Mouse (Mus musculus) thymus, postnatal 0 days (tissue): Measurements from ENCODE around the gene P3h3. TPM values are rescaled to one million over a fixed set of nuclear protein-coding genes. Genes with fewer than 3 reads are reported as not detected.

Experiments
- DNase-seq: peaks from one replicate; pipeline ENCODE4 v3.0.0-alpha.2; 2015; ENCODE audit warnings: low spot score
- polyA plus RNA-seq: library from polyadenylated mRNA; unstranded; fragments of >200 nt; fragmentation: Nextera tagmentation; extraction: Ambion mirVana; gene quantifications from 2 replicates; pipeline ENCODE4 v1.2.1, GENCODE M21; 2015

The P3h3 gene
- polyA plus RNA-seq, 1 experiment from 2014 or later = 1.9 TPM

DNA sequence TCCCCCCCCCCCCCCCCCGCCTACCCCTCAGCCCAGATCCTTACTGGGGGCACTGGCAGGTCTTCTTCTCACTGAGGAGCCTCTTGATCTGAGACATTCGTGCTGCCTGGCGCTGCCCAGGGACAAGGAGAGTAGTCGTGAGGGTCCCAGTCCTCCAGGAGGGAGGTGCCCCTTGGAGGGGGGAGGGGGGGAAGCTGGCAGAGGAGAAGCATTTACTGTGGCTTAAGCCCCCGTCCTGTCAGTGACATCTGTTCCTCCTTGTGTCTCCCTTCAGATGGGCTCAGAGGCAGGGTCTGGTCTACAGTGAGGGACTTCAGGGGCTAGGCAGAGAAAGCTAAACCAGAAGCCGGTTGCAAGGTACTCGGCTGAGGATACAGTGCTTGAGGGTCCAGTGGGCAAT is 9.0 kb upstream of the P3h3 start:
- no peak for DNase-seq

- no peak for DNase-seq
Observed at GRCm38 (mm10) chr6:124865766-124866362, 8.3 kb upstream of the P3h3 start.

DNA sequence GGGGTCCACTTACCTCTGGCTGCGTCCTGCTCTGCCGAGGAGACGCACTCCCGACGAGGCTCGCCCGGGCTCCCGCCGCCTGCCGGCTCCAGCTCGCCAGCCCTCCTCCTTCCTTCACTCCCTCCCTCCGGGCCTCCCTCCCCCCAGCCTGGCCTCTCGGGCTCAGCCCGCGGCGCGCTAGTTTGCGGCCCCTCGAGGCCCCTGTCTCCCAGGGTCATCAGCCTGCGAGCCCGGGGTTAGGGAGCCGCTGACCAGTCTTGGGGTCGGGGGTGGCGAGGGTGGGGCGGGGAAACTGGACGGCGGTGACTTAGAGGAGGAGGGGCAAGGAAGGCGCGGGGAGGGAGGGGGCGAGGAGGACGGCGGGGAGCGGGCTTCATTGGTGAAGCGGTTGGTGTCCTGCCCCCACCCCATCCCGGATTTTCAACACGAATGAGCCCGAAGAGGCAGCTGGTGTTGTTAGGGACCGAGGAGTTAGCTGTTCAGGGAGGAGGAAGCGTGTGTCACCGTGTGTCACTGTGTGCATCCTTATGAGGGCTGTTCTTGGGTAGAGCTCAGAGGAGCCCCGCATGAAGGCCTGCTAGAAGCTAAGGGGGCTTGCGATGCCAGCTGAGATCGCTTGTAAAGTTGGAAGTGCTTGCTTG is 6.2 kb upstream of the P3h3 start, which contains the start of gene Gpr162:
Gpr162 (minus strand) TSS at position 326 of the 641 bp plus-strand sequence.
- DNase-seq = peak; percentile 78

GRCm38 (mm10) chr6:124863125-124863657 is 5.6 kb upstream of the P3h3 start:
- DNase-seq = peak; percentile 87

- DNase-seq = no peak
Observed at GRCm38 (mm10) chr6:124862406-124863124, 5.0 kb upstream of the P3h3 start.

DNA sequence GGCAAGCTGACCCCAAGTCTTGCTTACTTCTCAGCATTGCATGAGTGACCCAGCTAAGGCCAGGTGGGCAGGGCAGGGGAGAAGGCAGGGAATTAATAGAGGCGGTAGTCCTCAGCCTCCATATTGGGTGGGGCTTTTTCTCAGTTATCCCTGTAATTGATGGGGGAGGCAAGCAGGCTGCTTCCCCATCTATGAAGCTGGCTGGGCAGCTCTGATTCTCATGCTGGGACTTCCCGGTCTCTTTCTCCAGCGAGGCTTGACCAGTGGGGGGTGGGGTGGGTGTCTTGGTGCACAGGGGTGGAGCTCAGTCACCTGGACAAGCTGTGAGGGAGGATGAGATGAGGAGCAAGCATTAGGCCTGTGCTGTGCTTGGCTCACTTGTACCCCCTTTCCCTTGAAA is 4.2 kb upstream of the P3h3 start:
- DNase-seq = no peak

DNA sequence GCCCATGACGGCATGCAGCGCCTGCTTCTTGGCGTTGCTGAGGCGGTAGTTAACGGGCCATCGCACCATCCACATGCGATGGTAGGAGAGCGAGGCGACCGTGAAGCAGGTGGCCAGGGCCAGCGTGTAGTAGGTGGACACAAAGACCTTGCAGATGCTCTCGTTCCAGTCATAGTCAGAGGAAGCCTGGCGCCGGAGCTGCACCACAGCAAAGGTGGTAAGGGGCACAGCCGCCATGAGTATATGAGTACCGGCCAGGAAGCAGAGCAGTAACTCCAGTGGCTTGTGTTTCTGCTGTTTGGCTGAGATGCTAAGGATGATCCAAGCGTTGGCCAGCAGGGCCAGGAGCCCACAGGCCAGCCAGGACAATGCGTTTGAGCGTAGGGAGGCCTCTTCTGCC is 3.7 kb upstream of the P3h3 start:
- no peak for DNase-seq

GRCm38 (mm10) chr6:124860511-124860910 is 3.0 kb upstream of the P3h3 start:
- no peak for DNase-seq

DNA sequence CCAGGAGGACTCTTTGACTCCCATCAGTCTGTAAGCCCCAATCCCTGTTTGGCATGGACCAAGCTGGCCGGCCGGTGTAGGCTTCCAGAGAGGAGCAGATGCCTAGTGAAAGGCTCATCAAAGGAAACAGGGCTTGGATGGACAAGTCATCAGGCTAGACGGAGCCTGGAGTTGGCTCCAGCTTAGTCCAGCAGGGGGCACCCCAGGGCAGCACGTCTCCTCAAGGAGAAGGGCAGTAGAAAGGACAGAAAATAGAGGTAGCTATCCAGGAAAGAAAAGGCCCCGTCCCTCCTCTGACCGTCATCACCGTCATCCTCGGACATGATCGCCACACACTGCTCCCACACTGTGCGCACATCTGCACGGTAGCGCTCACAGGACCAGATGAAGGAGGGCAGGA is 2.2 kb upstream of the P3h3 start:
- peak; percentile 77 for DNase-seq

- no peak for DNase-seq
Observed at GRCm38 (mm10) chr6:124858561-124859318, 1.2 kb upstream of the P3h3 start.

GRCm38 (mm10) chr6:124857840-124858530 is 433 bp upstream of the P3h3 start:
- no peak for DNase-seq

DNA sequence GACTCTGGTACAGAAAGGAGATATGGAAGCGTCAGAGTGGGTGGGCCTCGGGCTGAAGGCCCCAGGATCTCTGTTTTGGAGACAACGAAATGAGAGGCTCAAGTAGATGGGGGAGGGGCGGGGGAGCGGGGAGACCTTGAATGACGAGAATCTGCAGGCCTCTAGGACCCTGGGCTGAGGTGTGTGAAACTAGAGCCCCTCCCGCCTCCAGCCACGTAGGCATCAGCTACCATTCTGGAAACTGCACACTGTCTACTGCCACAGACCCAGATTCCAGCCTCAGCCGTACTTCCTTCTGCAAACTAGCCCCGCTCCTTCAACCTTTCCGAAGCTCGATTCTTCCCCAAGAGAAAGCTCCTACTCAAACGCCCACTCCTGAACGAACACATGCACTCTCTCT is 1.2 kb downstream of the P3h3 start:
- no peak for DNase-seq

DNA sequence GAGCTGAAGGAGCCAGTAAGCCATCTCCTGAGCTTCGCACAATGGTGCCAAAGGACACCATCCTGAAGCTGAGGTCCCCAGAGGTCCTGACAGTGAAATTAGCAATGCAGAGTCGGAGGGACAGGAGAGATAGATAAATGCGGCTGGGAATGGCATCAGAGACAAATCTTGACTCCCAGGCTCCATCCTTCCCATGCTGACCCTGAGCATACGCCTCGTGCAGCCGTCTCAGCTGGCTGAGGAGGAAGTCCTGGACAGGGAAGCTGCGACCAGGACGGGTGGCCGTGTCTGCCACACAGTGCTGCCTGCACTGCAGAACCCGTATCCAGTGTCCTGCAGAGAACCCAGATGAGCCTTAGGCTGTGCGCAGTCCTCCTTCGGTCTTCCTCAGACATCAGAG is 2.9 kb downstream of the P3h3 start:
- DNase-seq = no peak

- no peak for DNase-seq
Observed at GRCm38 (mm10) chr6:124850535-124850934, 7.0 kb downstream of the P3h3 start.

DNA sequence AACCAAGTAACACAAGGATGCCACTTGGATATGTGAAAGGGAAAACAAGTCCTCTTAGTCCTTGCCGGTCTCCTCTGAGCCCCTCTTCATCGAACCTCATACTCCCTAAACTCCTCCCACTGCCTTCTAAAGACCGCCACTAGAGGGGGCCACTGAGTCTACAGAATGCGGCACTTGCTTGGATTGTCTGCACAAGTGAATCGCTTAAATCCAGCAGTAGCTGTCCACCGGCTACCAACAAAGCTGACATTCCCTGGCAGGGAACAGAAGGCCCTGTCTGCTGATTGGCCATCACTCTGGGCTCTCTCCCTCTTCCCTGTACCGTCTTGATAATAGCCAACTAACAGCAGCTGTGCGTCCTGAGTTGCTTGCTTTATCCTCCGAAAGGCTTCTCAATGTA is 10.2 kb downstream of the P3h3 start:
- DNase-seq = peak; percentile 94

DNA sequence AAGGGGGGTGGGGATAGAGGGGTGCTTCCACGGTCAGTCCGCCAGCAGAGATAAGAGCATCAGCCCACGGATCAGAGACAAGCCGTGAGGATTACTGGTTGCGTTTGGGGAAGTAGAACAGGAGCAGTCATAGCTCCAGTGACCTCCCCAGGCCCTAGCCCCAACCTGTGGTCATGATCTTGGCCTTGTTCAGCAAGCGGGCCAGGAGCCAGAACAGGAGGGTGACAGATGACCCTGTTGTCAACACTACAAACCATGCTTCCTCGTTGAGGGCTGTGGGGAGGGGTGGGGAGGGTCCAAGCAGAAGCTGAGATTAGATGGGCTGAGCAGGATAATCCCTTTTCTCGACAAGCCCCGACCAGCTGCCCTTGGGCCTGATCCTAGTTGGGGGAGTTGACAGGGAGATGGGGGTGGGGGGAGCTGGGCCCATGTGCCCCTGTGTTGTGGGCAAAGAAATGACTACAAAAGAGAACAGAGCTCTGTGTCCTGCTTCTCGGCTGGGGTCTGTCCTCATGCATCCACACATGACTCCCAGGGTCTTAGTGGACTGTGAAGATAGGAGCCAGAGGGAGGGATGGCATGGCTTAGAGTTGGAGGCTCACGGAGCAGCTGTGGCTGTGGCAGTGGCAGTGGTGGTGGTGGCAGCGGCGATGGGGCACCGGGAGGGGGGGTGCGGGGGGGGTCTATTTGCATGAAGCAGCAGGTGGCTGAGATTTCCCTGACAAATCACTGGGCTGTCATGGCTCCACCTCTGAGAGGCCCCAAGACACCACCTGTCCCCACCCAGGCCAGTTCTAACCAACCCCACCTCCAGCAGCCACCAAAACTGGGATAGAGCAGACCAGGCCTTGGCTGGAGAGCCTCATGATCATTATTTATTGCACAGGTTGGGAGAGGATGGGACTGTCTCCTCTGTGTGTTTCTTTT is 17.0 kb downstream of the P3h3 start, which contains the start of gene Gnb3:
Gnb3 (minus strand) TSS at position 35 of the 927 bp plus-strand sequence.
- DNase-seq = no peak

DNA sequence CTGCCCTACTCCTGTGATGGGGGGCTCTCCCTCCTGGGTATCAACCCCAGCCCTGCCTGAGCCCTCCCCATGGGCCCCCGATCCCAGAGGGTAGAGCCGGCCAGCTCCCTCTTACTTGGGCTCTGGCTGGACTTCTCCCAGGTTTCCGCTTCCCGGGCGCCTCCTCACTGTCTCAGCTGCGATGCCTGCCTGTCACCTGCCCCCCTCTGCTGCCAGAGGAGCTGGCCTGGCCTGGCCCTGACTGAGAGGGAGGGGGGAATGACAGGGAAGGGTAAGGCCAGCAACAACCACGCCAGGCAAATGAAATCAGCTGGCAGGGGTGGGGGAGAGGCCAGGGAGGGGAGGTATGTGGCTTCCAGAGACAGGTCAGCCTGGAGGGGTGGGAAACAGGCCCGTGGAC is 17.7 kb downstream of the P3h3 start:
- DNase-seq = no peak

DNA sequence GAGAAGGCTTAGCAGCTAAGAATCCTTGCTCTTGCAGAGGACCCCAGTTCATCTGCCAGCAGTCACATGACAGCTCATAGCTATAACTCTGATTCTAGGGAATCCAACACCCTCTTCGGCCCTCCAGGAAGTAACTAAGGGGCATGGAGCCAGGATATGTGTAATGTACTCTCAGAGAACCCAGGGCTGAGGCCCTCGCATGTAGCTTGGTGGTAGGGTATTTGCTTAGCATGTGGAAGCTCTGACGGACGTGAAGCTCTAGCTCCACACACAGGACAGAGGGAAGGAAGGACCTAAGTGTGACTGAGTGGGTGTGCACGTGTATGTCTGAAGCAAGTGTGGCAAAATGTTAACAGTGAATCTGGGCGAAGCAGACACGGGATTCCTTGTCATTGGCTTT is 21.1 kb downstream of the P3h3 start:
- DNase-seq = no peak

- no peak for DNase-seq
Observed at GRCm38 (mm10) chr6:124835531-124835930, 22.0 kb downstream of the P3h3 start.
